Mouse (Mus musculus) natural killer cell, adult 2 months (primary cell): Measurements from ENCODE around the gene Vars.
"Not testable (repeated sequence)": the region's sequence is repeated elsewhere in the genome, so short reads cannot be mapped to it uniquely, and the experiment has no call there.

Source experiments
- DNase-seq, 2 experiments: peaks; one replicate each; pipeline ENCODE4 v3.0.0; 2022; ENCODE audit warnings: low spot score in 2 of 2

Gene Vars

GRCm38 (mm10) chr17:35003022-35003838 lies 2.4 kb downstream of the Vars start:
- no peak for DNase-seq

DNA sequence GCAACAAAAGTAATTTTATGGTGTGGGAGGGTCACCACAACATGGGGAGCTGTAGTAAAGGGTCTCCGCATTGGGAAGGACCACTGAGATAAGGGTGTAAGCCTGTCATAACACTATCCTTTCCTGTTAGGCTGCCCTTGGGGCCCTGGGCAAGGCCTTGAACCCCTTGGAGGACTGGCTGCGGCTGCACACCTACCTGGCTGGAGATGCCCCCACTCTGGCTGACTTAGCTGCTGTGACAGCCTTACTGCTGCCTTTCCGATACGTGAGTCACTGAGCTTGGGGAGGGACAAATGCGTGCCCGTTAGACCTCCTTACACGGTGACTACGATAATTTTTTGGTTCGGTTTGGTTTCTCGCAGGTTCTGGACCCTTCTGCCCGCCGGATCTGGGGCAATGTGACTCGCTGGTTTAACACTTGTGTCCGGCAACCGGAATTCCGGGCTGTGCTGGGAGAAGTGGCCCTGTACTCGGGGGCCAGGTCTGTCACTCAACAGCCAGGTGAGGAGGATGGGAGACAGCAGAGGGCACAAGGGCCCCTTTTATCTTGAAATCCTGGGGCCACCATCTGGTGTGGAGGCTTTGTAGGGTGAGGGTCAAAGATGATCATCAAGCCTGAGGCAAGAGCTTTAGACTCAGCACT lies 3.4 kb downstream of the Vars start:
- no peak for DNase-seq

DNA sequence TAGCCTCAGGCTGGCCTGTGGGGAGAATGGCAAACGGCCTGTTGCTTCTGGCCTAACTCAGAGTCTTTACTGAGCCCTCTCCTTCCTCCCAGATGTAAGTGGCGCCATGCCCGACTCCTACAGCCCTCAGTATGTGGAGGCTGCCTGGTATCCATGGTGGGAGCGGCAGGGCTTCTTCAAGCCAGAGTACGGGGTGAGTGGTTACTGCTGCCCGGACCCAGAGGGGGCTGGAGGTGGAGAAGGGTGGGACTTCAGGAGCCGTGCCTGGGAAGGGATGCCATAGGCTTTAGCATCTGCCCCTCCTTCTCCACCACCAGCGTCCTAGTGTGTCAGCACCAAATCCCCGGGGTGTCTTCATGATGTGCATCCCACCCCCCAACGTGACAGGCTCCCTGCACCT lies 4.4 kb downstream of the Vars start:
- DNase-seq = no peak

DNA sequence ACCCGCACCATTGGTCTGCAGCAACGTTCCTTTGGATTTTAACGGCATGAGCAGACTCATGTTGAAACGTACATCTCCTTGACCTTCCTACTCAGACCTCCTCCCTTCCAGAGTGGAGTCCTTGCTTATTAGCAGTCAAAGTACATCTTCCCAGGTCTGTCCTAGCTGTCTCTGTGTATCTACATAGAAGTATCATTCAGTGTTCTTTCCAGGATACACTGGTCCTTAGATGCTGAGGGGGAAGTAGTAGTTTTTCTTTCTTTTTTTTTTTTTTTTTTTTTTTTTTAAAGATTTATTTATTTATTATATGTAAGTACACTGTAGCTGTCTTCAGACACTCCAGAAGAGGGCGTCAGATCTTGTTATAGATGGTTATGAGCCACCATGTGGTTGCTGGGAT lies 5.1 kb downstream of the Vars start:
- DNase-seq = not testable (repeated sequence)

DNA sequence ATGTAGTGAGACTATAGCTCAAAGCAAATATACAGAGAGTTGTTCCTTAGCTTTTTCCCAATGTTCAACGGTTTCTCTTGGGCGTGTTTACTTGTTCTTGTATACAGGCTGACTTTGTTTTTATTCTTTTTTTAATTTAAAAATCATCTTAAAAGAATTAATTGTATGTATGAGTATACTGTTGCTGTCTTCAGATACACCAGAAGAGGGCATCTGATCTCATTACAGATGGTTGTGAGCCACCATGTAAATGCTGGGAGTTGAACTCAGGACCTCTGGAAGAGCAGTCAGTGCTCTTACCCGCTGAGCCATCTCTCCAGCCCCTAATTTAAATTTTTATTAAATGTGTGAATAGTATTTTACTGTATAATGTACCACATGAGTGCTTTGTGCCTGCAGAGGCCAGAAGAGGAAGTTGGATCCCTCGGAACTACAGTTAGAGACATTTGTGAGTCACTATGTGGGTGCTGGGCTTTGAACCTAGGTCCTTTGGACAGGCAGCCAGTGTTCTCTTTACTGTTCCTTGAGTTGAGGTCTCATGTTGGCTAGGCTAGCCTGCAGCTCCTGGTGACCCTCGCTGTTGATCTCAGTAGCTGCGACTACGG lies 6.7 kb downstream of the Vars start:
- no peak for DNase-seq

GRCm38 (mm10) chr17:35009586-35009985 lies 8.8 kb downstream of the Vars start:
- no peak for DNase-seq

- no peak for DNase-seq
Measured at GRCm38 (mm10) chr17:35011440-35011839, 10.7 kb downstream of the Vars start.

- no peak for DNase-seq
Measured at GRCm38 (mm10) chr17:35012430-35012829, 11.6 kb downstream of the Vars start.

DNA sequence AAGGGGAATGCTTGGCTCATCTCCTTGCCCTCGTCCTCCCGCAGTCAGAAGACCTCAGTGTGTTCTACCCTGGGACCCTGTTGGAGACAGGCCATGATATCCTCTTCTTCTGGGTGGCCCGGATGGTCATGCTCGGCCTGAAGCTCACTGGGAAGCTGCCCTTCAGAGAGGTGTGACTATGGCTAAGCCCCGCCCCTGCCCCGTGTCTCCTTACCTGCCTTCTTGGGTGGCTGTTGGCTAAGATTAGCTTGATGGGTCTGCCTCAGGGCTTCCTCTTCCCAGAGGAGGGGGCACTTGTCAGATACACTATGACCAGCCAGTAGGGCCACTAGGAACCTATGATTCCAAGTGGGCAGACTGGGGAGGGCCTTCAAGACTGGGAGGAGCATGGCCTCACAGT lies 12.4 kb downstream of the Vars start:
- DNase-seq = no peak

- DNase-seq = no peak
Measured at GRCm38 (mm10) chr17:35015296-35015695, 14.5 kb downstream of the Vars start.

GRCm38 (mm10) chr17:35016376-35016775 lies 15.6 kb downstream of the Vars start, which contains the start of gene Vwa7:
TSS of gene Vwa7 (plus strand) at chr17:35016579.
- no peak for DNase-seq

DNA sequence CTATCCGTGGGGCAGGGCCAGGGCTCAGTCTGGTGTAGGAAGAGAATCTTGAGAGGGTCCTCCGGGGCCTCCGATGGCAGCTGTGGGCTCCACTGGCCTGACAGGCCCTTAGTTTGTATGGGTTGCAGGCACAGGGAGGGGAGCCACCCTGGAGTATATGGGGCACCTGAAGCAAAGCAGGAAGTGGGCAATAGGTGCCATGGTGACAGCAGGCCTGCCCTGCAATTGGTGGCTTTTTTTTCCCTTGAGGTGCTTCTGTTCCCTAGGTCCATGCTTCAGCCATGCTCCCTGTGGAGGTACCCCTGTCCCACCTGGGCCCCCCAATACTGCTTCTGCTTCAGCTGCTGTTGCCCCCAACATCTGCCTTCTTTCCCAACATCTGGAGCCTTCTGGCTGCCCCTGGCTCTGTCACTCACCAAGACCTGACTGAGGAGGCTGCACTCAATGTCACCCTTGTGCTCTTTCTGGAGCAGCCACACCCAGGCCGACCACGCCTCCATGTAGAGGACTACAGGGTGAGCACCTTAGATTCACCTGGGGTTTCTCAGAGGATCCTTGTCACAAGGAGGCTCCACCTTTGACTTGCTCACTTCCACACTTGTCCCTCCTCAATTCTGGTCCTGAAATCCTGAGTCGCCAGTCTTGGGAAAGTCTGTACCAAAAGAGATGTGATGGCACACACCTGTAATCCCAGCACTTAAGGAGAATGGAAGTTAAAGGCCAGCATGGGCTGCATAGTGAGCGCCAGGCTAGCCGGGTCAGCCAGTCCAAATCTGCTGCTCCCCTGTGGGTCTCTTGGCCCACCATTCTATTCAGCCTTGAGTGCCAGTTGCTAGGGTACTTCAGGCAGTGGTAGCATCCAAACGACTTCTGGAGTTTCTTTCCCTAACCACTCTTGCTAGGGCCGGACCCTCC lies 16.3 kb downstream of the Vars start:
- no peak for DNase-seq

DNA sequence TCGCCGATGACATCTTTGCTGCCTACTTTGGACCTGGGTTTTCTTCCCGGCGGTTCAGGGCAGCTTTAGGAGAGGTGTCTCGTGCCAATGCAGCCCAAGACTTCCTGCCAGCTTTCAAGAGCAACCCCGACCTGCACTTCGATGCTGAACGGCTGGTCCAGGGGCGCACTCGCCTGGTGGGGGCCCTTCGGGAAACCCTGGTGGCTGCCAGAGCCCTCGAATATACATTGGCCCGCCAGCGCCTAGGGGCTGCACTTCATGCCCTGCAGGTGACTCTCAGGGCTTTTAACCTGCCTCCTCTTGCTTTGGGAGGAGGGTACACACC lies 16.9 kb downstream of the Vars start:
- DNase-seq = no peak

DNA sequence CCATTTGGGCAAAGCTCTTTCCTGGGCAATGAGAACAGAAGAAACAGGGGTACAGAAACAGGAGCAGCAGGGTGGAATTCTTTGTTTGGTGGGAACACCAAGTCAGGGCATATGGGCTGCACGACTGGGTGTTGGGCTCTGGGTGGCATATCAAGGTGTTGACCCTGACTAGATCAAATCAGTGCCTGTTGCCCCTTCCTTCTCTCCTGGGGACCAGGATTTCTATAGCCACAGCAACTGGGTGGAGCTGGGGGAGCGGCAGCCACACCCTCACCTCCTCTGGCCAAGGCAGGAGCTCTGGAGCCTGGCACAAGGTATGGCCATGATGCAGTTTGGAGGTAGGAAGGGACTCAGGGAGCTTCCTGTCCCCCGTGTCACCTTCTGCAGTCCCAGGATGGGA lies 17.4 kb downstream of the Vars start:
- DNase-seq = no peak

DNA sequence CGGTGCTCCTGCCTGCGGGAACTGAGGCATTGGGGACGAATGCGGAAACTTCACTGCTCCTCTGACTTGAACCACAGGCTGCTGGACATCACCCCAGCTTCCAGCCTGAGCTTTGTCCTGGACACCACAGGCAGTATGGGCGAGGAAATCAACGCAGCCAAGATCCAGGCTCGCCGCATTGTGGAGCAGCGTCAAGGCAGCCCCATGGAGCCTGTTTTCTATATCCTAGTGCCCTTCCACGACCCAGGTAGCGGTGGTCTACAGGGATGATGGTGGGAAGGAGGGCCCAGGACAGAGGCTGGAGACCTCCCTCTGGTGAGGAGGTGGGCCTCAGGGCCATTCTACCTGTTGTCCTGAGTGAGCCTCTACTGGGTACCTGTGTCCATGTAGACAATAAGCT lies 19.1 kb downstream of the Vars start:
- DNase-seq = no peak

- no peak for DNase-seq
Measured at GRCm38 (mm10) chr17:35020551-35020950, 19.8 kb downstream of the Vars start.

DNA sequence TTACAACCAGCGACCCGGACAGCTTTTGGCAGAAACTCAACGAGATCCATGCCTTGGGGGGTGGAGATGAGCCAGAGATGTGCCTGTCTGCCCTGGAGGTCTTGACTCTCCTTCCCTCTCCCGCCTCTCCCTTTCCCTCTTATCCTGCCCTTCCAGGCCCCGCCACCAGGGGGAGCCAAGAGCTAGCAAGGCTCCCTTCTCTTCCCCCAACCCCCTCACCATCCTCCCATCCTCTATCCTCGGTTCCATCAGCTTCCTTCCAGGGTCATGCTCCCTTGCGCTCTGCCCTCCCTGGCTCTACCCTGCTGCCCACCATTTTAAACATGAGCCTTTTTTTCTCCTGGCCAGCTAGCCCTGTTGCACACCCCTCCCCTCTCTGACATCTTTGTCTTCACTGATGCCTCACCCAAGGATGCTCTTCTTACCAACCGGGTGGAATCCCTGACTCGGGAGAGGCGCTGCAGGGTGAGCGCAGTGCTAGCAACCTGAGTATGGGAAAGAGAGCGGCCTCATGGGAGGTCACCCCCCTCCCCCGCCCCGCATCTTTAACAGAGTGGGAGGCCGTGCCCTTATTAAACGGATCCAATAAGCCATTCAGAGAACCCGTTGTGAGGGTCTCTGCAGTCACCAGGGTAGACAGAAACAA lies 20.5 kb downstream of the Vars start:
- peak; percentile 74 to 84 for DNase-seq

GRCm38 (mm10) chr17:35021842-35022477 lies 21.2 kb downstream of the Vars start:
- no peak for DNase-seq

GRCm38 (mm10) chr17:35022541-35023060 lies 21.8 kb downstream of the Vars start:
- DNase-seq = no peak

- no peak for DNase-seq
Measured at GRCm38 (mm10) chr17:35023221-35023620, 22.4 kb downstream of the Vars start.

- no peak for DNase-seq
Measured at GRCm38 (mm10) chr17:35023756-35024155, 23.0 kb downstream of the Vars start.
